Mouse (Mus musculus) mature B cell (primary cell): Measurements from ENCODE around the gene Otog.

Experiments used
- in situ Hi-C: fragments of 300-500 bp; cut with MboI; formaldehyde crosslinking; loops from 2 replicates; pipeline ENCODE4 v1.14.3; 2019

Otog gene

DNA sequence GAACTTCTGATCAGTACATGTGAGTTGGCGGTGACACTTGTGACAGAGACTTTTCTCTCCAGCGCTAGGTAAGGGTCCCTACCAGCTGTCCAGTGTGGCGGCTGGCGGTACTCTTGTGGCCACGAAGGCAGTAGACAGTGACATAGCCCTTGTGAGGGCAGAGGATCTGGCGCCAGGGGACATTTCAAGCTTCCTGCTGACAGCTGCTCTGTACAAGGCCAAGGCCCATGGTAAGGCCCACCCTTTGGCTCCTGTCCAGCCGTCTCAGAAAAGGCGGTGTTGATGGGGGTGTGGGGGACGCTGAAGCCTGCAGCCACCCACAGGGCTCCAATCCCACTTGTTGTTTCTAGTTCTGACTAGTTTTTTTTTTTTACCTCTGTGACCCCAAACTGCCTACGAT, 42.9 kb downstream of the Otog start:
- in situ Hi-C loops: no loop called here

DNA sequence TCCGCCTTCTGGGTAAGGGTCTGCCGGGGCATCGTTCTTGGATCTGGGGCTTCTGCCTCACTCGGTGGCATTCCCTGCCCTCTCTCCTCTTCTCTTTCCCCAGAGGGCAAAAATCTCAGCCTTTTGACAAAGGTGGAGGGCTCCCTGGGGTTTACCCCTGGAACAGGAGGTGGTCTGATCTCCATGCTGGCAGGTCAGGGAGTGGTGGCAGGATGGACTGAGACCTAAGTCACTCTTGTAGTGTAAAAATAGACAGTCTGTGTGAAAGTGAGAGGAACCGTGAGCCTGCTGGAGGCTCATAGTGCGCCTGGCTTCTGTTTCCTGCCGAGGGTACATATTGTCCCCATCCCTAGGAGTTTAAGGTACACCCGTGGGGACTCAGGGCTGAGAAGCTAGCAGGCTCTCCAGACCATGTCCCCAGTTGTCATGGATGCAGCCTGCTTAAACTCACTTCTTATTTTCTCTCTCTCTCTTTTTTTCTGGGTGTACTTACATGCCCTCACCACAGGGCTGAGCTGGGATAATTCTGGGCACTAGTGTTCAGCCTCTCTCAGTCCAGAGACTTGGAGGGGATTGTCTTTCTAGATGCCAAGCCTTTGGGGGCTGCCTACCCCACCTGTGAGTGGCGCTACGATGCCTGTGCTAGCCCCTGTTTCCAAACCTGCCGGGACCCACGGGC, 44.5 kb downstream of the Otog start:
- in situ Hi-C loops: no loop called here

GRCm38 (mm10) chr7:46286391-46286790, 45.6 kb downstream of the Otog start:
- in situ Hi-C loops: no loop called here

DNA sequence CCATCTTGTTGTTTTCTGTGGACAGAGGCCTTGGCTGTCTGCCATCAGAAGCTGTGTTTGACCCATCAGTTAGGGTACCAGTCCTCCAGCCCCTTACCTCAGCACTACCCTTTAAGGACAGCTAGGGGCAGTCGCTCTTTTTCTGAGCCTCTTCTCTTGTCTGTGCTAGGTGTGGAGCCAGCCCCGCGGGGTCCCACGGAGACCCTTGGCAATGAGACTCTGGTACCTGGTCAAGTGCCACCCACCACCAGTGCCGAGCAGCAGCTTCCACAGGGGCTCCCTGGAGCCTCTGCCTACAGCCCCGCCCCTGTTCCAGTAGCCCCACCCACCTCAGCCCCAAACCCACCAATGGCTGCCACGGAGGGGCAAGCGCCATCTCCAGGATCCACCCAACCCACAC, 46.3 kb downstream of the Otog start:
- in situ Hi-C loops: no loop called here

DNA sequence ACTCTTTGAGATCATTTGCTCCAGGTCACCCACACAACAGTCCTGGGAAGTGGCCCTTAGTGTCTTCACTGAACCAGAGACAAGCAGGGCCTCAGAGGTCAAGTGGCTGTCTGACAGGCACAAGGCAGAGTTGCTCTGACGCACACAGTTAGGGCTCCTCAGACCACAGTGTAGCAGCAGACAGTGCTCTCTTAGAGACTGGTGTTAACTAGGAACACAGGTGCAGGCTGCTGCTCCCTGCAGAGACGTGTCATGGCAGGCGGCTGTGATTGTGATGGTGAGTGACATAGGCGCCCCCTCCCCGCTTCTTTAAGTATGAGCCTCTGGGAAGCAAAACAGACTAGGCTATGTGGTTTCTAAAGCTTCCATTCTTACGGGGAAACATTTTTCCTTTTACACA, 55.5 kb downstream of the Otog start:
- in situ Hi-C loops: no loop called here

DNA sequence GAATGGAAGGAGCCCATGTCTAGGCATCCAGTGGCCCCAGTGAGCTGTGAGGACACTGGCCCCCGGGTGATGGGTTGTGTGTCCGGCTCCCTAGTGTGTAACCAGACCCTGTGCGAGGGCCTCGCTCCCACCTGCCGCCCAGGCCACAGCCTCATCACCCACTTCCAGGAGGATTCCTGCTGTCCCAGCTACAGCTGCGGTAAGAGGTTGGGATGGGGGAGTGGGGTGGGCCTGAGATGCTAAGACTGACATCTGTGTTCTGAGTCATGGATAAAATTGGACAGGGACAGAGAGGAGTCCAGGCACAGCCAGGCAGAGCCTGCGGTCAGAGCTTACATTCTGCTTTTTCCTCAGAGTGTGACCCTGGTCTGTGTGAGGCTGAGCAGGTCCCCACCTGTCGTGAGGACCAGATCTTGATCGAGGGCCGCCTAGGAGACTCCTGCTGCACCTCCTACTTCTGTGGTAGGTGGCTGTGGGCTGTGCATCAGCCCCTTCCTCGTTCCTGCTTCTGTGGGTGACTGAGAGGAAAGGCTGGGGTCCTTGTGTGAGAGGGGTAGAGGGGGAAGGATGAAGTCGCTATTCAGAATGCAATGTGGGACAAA, 60.3 kb downstream of the Otog start:
- in situ Hi-C loops: no loop called here

- in situ Hi-C loops: no loop called here
These were observed 72.7 kb downstream of the Otog start for GRCm38 (mm10) chr7:46313486-46313885.

DNA sequence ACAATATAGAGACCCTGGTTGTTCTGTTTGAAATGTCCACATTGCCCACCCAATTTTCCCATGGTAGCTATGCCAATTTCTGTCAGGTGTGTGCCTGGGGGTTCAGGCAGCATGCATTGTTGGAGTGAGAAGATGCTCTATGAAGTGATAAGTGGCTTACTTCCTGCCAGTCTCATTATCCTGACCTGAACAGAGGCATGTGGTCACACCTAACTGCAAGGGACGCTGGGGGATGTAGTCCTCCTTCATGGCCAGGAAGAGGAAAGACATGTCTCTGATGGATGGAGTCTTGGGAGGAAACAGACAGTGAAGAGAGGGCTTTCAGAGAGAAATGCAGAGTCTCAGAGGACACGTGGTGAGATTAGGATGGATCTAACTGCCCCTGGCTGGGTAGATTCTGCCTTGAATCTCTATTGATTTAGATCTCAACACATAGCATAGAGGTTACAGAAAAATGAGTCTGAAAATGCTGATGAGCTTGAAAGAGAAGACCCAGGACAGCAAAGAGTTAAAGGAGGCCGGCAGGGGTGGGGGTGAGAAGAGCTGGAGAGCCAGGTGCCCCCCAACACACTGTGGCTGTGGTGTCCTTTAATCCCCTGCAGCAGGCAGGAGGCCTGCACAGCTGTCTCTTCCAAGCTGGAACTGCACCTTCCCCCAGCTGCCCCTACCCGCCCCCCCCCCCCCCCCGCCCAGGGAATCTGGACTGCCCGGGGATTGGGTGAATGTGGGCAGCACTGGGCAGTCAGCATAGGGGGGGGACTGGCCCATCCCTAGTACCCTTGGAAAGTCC, 73.6 kb downstream of the Otog start:
- in situ Hi-C loops: no loop called here

DNA sequence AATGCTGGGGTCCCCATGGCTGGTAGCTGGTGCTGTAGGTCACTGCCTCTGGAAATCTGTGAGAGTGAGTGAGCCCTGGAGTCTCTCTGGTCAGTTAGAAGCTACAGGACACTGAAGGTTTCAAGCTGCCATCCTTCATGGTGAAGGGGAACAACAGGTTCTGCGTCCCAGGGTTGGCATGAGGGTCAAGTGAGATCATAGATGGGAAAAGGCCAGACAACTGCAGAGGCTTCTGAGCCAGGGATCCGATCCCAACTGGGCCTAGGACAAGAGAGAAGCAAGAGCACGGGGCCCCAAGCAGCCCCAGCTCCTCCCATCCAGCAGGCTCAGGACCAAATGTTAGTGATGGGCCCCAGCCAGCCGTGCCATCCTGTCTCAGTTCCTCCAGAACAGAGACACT, 74.9 kb downstream of the Otog start:
- in situ Hi-C loops: no loop called here

- in situ Hi-C loops: no loop called here
These were observed 76.2 kb downstream of the Otog start for GRCm38 (mm10) chr7:46316948-46317347.

- in situ Hi-C loops: no loop called here
These were observed 80.5 kb downstream of the Otog start for GRCm38 (mm10) chr7:46321242-46321641.

- in situ Hi-C loops: no loop called here
These were observed 87.1 kb downstream of the Otog start for GRCm38 (mm10) chr7:46327896-46328295.

GRCm38 (mm10) chr7:46337397-46337796, 96.6 kb downstream of the Otog start:
- in situ Hi-C loops: no loop called here

GRCm38 (mm10) chr7:46339818-46340217, 99.0 kb downstream of the Otog start:
- in situ Hi-C loops: no loop called here

- in situ Hi-C loops: no loop called here
These were observed 99.5 kb downstream of the Otog start for GRCm38 (mm10) chr7:46340295-46340694.

DNA sequence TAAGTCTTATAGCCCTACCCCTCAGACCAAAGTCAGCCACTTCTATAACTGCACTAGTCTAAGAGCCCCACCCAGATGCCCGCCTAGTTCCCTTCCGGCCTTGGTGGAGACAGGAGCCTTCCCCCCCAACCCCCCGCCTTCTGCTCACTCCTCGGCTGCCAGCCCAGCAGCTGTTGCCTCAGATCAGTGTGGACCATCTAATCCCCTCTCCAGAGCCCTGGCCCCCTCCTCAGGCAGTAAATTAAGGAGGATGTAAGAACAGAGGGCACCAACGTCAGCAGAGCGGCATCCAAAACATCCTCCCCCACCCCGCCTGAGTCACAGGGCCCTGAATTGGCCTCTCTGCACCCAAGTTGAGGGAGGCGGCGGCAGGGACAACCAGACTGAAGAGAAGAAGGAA, 100.7 kb downstream of the Otog start:
- in situ Hi-C loops: no loop called here

DNA sequence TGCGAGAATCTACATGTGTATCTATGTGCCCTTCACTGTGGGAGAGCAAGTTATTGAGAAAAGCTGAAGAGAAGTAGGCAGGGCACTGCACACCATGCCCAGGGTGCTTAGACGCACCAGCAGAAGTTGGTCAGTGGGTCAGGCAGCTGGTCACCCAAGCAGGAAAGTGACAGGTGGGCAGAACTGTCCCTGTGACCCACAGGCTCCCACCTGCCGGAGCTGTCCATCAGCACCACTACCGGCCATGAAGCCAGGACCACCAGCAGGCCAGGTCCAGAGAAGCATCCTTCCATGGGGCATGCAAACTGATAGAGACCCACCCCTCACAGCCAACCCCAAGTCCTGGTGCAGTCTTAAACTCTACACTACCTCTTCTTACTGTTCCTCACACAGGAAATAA, 106.9 kb downstream of the Otog start:
- in situ Hi-C loops: no loop called here

DNA sequence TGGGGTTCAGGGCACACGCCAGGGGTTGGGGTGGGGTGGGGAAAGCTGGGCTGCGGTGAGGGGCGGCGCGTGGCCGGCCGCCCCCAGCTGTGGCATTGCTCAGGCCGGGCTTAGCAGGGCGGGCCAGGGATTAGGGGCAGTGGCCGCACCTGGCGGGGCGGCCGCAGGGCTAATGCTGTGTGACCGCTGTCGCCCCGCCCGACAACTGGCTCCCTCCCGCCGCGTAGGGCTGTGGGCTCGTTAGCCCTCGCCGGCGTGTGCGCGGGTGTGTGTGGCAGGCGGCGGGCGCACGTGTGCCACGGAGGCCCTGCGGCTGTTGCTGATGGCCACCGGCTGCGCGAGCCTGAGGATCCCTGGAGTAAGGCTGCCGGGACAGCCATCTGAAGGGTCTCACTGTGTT, 108.0 kb downstream of the Otog start:
- in situ Hi-C loops: no loop called here

DNA sequence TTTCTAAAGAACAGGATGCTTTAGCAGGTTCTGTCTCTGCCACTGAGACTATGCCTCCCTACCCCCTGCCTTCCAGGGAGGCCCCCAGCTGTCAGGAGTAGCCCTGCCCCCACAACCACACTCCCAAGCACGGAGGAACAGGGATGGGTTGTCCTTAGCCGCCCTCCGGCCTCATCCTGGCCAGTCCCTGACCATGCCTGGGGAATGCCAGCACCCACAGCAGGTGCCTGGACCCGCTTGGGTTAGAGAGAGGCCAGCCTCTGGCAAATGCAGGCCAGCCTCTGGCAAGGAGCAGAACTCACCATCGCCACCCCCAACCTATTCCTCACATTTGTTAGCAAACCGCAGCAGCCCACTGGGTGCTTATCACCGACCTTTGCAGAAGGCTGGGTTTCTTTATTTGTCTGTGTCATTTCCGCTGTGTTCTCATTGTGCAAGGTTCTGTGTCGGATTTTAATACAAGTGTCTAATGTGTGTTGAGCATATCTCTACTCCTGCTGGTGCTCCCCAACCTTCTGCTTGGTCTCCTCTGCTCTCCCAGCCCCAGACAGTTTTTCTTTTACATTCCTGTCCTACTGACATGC, 109.4 kb downstream of the Otog start:
- in situ Hi-C loops: no loop called here

DNA sequence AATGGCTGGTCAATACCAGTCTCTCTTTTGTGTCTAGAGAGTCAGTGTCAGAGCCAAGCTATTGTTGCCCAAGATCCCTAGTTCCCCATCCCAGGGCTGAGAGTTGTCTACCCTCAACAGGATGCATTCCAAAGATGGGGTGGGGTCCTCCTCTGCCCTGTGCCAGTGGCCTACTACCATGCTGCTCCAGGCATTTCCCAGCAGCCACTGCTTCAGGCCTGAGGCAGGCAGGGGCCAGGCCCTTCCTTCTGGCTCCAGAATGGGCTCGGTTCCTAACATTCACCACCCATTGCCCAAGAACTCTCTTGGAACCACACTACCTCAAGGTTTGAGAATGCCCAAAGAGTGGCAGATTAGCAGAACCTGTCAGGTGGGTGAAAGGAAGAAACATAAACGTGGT, 112.0 kb downstream of the Otog start:
- in situ Hi-C loops: no loop called here

DNA sequence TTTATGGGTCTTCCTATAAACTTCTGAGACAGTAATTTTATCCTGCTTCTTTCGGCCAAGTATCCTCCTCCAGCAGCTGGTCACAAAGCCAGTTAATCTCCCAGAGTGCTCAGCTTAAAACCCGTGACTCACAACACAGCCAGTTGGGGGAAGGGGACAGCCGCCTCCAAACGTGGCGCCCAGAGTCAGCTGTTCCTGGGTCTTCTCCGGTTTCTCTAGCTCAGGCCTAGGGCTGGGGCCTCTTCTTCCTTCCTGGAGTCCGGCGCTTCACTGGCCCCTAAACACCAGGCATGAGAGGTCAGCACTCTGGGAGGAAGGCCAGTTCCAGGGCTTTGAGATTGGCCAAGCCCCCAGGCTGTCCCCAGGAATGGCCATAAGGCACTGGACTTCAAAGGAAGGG, 112.4 kb downstream of the Otog start:
- in situ Hi-C loops: no loop called here

DNA sequence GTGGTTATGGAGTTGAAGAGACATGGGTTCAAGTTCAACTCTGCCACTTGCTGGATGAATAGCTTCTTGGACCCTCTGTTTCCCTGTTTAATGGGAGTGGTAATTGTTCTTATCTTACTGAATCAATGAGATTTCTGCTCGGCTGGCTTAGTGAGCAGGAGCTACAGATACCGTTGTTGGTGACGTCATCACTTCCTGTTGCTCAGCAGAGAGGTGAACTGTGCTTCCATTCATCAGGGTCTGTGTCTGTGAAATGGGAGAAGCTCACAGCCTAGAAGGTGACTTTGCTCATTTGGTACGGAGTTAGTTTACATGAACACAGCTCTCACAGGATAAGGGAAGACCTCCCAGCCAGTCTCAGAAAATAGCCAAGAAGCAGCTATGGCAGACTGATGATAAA, 113.1 kb downstream of the Otog start:
- in situ Hi-C loops: no loop called here
